Mouse (Mus musculus) midbrain, embryonic 14.5 days (tissue): ENCODE results near the gene Qser1. TPM values are rescaled to one million over a fixed set of nuclear protein-coding genes. Genes with fewer than 3 reads are reported as not detected.

Experiments
- ATAC-seq: fragments of 200-750 bp; cut with Nextera tagmentation; 2 replicates; pipeline ENCODE4 v1.8.0; 2017; ENCODE audit warnings: moderate number of reproducible peaks, moderate library complexity; ENCODE audit not compliant: low FRiP score, low TSS enrichment
- DNase-seq: peaks from one replicate; pipeline ENCODE4 v3.0.0-alpha.2; 2015
- H3K27ac ChIP-seq: fragments of 300-500 bp; sonication (generic); replicated peaks from 2 replicates; pipeline ENCODE4 v1.5.1; 2014; ENCODE audit warnings: mild to moderate bottlenecking, low read depth, low read length, moderate library complexity
- H3K27me3 ChIP-seq: fragments of 300-500 bp; sonication (generic); 2 replicates; pipeline ENCODE4 v1.6.1; 2014; ENCODE audit warnings: low read length, control low read depth, mixed read lengths; ENCODE audit not compliant: control insufficient read depth, insufficient read depth
- H3K36me3 ChIP-seq: fragments of 300-500 bp; sonication (generic); 2 replicates; pipeline ENCODE4 v1.6.1; 2014; ENCODE audit warnings: low read length, control low read depth; ENCODE audit not compliant: control insufficient read depth, insufficient read depth
- H3K4me1 ChIP-seq: fragments of 300-500 bp; sonication (generic); 2 replicates; pipeline ENCODE4 v1.6.1; 2014; ENCODE audit warnings: mild to moderate bottlenecking, antibody characterized with exemption, low read length, control low read depth; ENCODE audit not compliant: control insufficient read depth, insufficient read depth
- H3K4me2 ChIP-seq: fragments of 300-500 bp; sonication (generic); 2 replicates; pipeline ENCODE4 v1.6.1; 2014; ENCODE audit warnings: mild to moderate bottlenecking, low read length, moderate library complexity
- H3K4me3 ChIP-seq: fragments of 300-500 bp; sonication (generic); replicated peaks from 2 replicates; pipeline ENCODE4 v1.5.1; 2014; ENCODE audit warnings: low read depth, low read length
- H3K9ac ChIP-seq: fragments of 300-500 bp; sonication (generic); replicated peaks from 2 replicates; pipeline ENCODE4 v1.6.1; 2014; ENCODE audit warnings: mild to moderate bottlenecking, low read length, moderate library complexity
- H3K9me3 ChIP-seq: fragments of 300-500 bp; sonication (generic); 2 replicates; pipeline ENCODE4 v1.6.1; 2016; ENCODE audit warnings: low read length, control low read depth, mixed read lengths; ENCODE audit not compliant: control insufficient read depth
- WGBS: fragments of 180-500 bp; shearing (Covaris S2); extraction: QIAGEN DNeasy Blood & Tissue Kit; methylation state at CpG from one replicate; pipeline ENCODE4 v1.1.7; 2014; 5-methylcytosine and 5-hydroxymethylcytosine counted together
- polyA plus RNA-seq: library from polyadenylated mRNA; unstranded; fragments of >200 nt; fragmentation: Nextera tagmentation; extraction: Ambion mirVana; gene quantifications from 2 replicates; pipeline ENCODE4 v1.2.1, GENCODE M21; 2014

Gene Qser1
- polyA plus RNA-seq, 1 experiment from 2014 or later: 13.9 TPM

DNA sequence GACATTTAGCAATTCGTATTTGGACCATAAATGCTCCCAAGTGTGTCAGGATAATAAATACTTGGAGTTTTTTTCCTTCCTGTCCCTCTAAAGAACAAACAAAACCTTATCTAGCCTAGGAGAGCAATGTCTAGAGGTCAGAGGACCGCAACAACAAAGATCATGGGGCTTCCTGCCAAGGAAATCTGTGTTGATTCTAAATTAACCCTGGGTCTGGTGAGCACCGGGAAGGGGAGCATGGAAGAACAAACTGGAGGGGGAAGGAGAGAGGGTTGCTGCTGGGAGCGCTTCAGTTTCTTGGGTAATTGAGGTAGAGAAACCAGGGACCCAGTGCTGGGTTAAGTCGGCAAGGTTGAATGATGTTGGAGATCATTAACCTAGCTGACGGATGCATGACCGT, 73.4 kb downstream of the Qser1 start:
- 0 out of 2 replicates have a peak, but pooled peaks cover 6% of the 10 kb centered on the region for H3K4me1 ChIP-seq
- H3K27ac ChIP-seq: no peak overlapping the region
- peaks cover 25% of the 10 kb centered on the region for H3K27me3 ChIP-seq
- no peak for DNase-seq
- 20% methylated on average over 7 of the region's 7 CpGs for WGBS
- peak overlapping the region; percentile 67 for H3K4me3 ChIP-seq
- ATAC-seq: no peak
- H3K4me2 ChIP-seq: peak overlapping the region; percentile 99
- H3K9ac ChIP-seq: no peak overlapping the region
- no peaks in the 10 kb centered on the region for H3K9me3 ChIP-seq
- H3K36me3 ChIP-seq: no peaks in the 10 kb centered on the region

DNA sequence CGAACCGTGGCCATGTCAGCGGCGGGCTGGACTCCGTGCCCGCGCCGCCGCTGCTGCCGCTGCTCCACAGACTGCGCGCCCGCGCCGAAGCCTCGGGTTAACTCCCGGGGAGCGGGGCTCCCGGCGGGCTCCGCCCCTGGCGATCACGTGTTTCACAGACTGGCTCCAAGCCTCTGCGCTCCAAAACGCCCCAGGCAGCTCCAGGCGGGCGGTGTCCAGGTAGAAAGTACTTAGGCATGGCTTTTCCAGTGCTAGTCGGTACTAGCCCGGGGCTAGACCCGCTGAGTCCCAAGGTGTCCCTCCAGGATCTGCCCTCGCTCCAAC, 73.9 kb downstream of the Qser1 start, which contains the start of gene Depdc7:
TSS of gene Depdc7 (minus strand) at position 138 of the 324 bp plus-strand sequence.
- H3K9ac ChIP-seq: peak within 1 kb of the TSS; percentile 59
- H3K27me3 ChIP-seq: peaks cover 25% of the 10 kb centered on the region
- no peaks in the 10 kb centered on the region for H3K36me3 ChIP-seq
- peak within 1 kb of the TSS; percentile 67 for H3K4me3 ChIP-seq
- H3K9me3 ChIP-seq: no peaks in the 10 kb centered on the region
- peak within 1 kb of the TSS; percentile 99 for H3K4me2 ChIP-seq
- 0 out of 2 replicates have a peak, but pooled peaks cover 6% of the 10 kb centered on the region for H3K4me1 ChIP-seq
- under 1% methylated on average over 31 of the region's 31 CpGs for WGBS
- no peak within 1 kb of the TSS for H3K27ac ChIP-seq
- ATAC-seq (peak; percentile 89), DNase-seq (peak; percentile 88)

GRCm38 (mm10) chr2:104741896-104742740, 74.4 kb downstream of the Qser1 start:
- no peak; the same call in 1 of the 2 replicates for ATAC-seq
- no peaks in the 10 kb centered on the region for H3K9me3 ChIP-seq
- 0 out of 2 replicates have a peak, but pooled peaks cover 6% of the 10 kb centered on the region for H3K4me1 ChIP-seq
- H3K27ac ChIP-seq: no peak overlapping the region
- H3K27me3 ChIP-seq: peaks cover 25% of the 10 kb centered on the region
- peak overlapping the region; percentile 59 for H3K9ac ChIP-seq
- H3K4me2 ChIP-seq: peak overlapping the region; percentile 99
- WGBS: 4% methylated on average over 45 of the region's 46 CpGs
- H3K36me3 ChIP-seq: no peaks in the 10 kb centered on the region
- DNase-seq: peak; percentile 45
- H3K4me3 ChIP-seq: peak overlapping the region; percentile 67

GRCm38 (mm10) chr2:104741015-104741758, 75.4 kb downstream of the Qser1 start:
- 30% methylated on average over 7 of the region's 7 CpGs for WGBS
- Histone ChIP-seq H3K36me3 (no peaks in the 10 kb centered on the region), H3K27me3 (peaks cover 25% of the 10 kb centered on the region), H3K4me3 (no peak overlapping the region), H3K4me2 (no peak overlapping the region), H3K27ac (no peak overlapping the region), H3K9me3 (no peaks in the 10 kb centered on the region), H3K4me1 (0 out of 2 replicates have a peak, but pooled peaks cover 6% of the 10 kb centered on the region), H3K9ac (no peak overlapping the region)
- ATAC-seq: no peak
- peak; percentile 7 for DNase-seq

- H3K4me2 ChIP-seq: no peak overlapping the region
- 69% methylated on average over 7 of the region's 7 CpGs for WGBS
- H3K36me3 ChIP-seq: no peaks in the 10 kb centered on the region
- H3K4me1 ChIP-seq: 0 out of 2 replicates have a peak, but pooled peaks cover 6% of the 10 kb centered on the region
- no peak overlapping the region for H3K9ac ChIP-seq
- H3K4me3 ChIP-seq: no peak overlapping the region
- no peak overlapping the region for H3K27ac ChIP-seq
- peaks cover 25% of the 10 kb centered on the region for H3K27me3 ChIP-seq
- H3K9me3 ChIP-seq: no peaks in the 10 kb centered on the region
- ATAC-seq (no peak), DNase-seq (no peak)
Observed at GRCm38 (mm10) chr2:104740248-104740949, 76.2 kb downstream of the Qser1 start.

GRCm38 (mm10) chr2:104739691-104740090, 76.9 kb downstream of the Qser1 start:
- ATAC-seq: no peak
- 93% methylated on average over 2 of the region's 2 CpGs for WGBS

GRCm38 (mm10) chr2:104736241-104736640, 80.3 kb downstream of the Qser1 start:
- DNase-seq (peak; percentile 18), ATAC-seq (no peak)
- Histone ChIP-seq H3K27ac (no peak overlapping the region), H3K4me1 (no peaks in the 10 kb centered on the region), H3K27me3 (peaks cover 8% of the 10 kb centered on the region; the same call in 1 of the 2 replicates), H3K9ac (no peak overlapping the region), H3K4me3 (no peak overlapping the region), H3K4me2 (no peak overlapping the region), H3K36me3 (no peaks in the 10 kb centered on the region), H3K9me3 (no peaks in the 10 kb centered on the region)
- 70% methylated on average over 7 of the region's 7 CpGs for WGBS

More at GRCm38 (mm10) chr2:104739691-104740090, 76.9 kb downstream of the Qser1 start:
- Histone ChIP-seq H3K9ac (no peak overlapping the region), H3K27me3 (peaks cover 25% of the 10 kb centered on the region), H3K27ac (no peak overlapping the region), H3K4me3 (no peak overlapping the region), H3K36me3 (no peaks in the 10 kb centered on the region), H3K4me1 (0 out of 2 replicates have a peak, but pooled peaks cover 6% of the 10 kb centered on the region), H3K9me3 (no peaks in the 10 kb centered on the region), H3K4me2 (no peak overlapping the region)
- no peak for DNase-seq

DNA sequence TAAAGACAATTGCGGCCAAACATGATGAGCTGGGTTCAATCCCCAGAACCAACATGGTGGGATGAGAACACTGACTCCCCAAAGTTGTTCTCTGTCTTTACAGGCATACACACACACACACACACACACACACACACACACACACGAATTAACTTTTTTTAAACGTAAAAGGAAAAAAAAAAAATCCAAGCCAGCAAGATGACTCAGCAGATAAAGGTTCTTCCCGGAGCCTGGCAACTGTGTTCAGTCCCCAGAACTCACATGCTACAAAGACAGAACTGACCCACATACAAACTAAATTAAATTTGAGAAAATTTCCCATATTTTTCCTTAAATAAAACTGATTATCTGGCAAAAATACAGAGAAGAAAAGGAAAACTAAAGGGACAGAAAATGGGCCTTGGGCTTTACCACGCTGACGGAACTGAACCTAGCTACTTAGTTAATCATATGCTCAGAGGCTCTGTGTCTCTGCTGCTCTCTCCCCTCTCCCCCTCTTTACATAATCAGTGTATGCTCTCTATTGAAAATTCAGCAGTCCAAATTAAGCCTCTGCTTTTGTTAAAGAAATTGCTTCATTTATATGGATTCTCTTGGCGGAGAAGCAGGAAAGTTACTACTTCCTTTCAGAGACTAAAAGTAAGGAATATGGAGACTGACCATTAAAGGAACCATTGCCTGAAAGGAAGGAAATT, 83.9 kb downstream of the Qser1 start:
- Histone ChIP-seq H3K36me3 (no peaks in the 10 kb centered on the region), H3K4me3 (no peak overlapping the region), H3K27ac (no peak overlapping the region), H3K27me3 (no peaks in the 10 kb centered on the region), H3K9me3 (no peaks in the 10 kb centered on the region), H3K4me1 (no peaks in the 10 kb centered on the region), H3K9ac (no peak overlapping the region), H3K4me2 (no peak overlapping the region)
- WGBS: 69% methylated on average over 7 of the region's 7 CpGs
- DNase-seq: no peak
- no peak for ATAC-seq
